Mouse (Mus musculus): Measurements from ENCODE around the gene Nppa. TPM values are rescaled to one million over a fixed set of nuclear protein-coding genes. Genes with fewer than 3 reads are reported as not detected.
A peak's percentile ranks its signal among the peaks of the same experiment; 100 is the strongest.
"Not testable (repeated sequence)": the region's sequence is repeated elsewhere in the genome, so short reads cannot be mapped to it uniquely, and the experiment has no call there.

Nppa gene
- polyA plus RNA-seq, 1 experiment from 2014 or later, result 2.3 TPM

DNA sequence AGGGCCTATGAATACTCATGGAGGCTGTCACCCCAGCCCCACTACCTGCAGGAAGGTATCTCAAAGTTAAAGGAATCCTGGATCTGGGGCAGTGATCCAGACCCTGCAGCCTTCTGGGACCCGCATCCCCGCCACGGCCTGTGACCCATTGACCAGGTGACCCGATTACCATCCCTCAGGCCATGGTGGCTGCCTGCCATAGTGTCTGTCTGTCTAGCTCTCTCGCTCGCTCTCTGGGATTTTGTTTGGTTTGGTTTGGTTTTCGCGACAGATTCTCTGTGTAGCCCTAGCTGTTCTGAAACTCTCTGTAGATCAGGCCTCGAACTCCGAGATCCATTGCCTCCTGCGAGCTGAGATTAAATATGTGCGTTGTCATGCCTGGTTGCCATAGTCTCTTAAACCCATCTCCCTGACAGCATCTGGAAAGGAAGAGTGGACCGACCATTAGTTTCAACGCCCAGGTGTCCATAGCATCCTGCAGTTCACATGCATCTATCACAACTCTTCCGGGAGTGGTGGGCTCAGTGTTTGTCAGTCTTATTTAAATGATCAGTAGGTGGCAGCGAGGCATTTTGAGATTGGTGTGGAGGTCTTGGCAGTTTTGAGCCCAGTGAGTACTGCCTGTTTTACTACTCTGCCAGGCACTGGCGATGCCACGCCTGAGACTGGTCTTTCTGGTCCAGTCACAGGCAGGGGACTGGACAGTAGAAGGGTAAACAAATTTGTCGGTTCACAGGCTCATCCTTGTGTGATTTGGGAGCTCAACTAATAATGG lies 38.9 kb downstream of the Nppa start:
- H3K4me3 ChIP-seq (ENCODE audit: low read depth, low read length), result peak overlapping the region; percentile 78
- 18% methylated on average over 19 of the region's 19 CpGs for WGBS
- peak overlapping the region; percentile 31; the same call in 1 of the 2 replicates for H3K9ac ChIP-seq (replicated peaks; ENCODE audit: low read depth, low read length)
- H3K4me1 ChIP-seq (ENCODE audit: control insufficient read depth, insufficient read depth, low read length), result peaks cover 34% of the 10 kb centered on the region
- H3K9me3 ChIP-seq (ENCODE audit: control insufficient read depth, low read depth, low read length), result no peaks in the 10 kb centered on the region
- no peaks in the 10 kb centered on the region for H3K27me3 ChIP-seq (ENCODE audit: control insufficient read depth, insufficient read depth, low read length)
- ATAC-seq (ENCODE audit: insufficient number of reproducible peaks, insufficient read depth, low FRiP score, low read depth), result no peak
- H3K4me2 ChIP-seq (replicated peaks; ENCODE audit: low read depth, low read length), result peak overlapping the region; percentile 64
- peaks cover 6% of the 10 kb centered on the region for H3K36me3 ChIP-seq (ENCODE audit: control insufficient read depth, insufficient read depth, low read length)
- H3K27ac ChIP-seq (ENCODE audit: low read length), result peak overlapping the region; percentile 29; the same call in 1 of the 2 replicates

- WGBS, result 68% methylated on average over 15 of the region's 15 CpGs
- peaks cover 34% of the 10 kb centered on the region for H3K4me1 ChIP-seq (ENCODE audit: control insufficient read depth, insufficient read depth, low read length)
Measured at GRCm38 (mm10) chr4:148040029-148040830, 39.7 kb downstream of the Nppa start.

DNA sequence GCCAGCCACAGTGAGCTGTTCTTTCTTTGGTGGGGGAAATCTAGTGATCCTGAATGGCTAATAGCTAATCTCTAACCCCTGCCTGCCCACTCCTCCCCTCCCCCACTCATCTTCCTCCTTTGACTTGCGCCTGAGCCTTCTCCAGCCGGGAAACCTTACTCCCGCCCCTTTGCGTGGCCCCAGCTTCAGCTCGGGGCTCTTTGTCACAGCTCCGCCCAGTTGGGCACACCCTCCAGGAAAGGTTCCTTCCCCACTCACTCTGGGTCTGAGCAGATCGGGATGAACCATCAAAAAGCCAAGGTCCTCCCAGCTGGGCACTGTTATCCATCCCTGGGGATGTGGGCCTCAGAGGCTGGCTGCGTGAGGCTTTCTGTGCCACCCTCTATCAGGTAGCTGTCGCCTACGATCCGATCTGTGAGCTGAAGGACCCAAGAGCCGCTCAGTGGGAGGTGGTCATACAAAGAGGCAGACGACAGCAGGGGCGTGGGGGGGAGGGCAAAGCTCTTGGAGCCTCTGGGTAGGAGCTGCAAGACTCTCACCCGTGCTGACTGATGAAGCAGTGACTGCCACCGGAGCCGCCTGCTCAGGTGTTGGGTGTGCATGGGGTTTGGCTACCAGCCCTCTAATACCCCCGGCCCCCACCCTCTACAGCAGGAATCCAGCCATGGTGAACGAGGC lies 40.5 kb downstream of the Nppa start:
- peaks cover 7% of the 10 kb centered on the region for H3K36me3 ChIP-seq (ENCODE audit: control insufficient read depth, insufficient read depth, low read length)
- peaks cover 34% of the 10 kb centered on the region for H3K4me1 ChIP-seq (ENCODE audit: control insufficient read depth, insufficient read depth, low read length)
- peak overlapping the region; percentile 81 for H3K27ac ChIP-seq (ENCODE audit: low read length)
- peak overlapping the region; percentile 39 for H3K4me3 ChIP-seq (ENCODE audit: low read depth, low read length)
- WGBS, result under 1% methylated on average over 19 of the region's 19 CpGs
- H3K27me3 ChIP-seq (ENCODE audit: control insufficient read depth, insufficient read depth, low read length), result no peaks in the 10 kb centered on the region
- H3K9me3 ChIP-seq (ENCODE audit: control insufficient read depth, low read depth, low read length), result no peaks in the 10 kb centered on the region
- H3K4me2 ChIP-seq (replicated peaks; ENCODE audit: low read depth, low read length), result peak overlapping the region; percentile 64
- ATAC-seq (ENCODE audit: insufficient number of reproducible peaks, insufficient read depth, low FRiP score, low read depth), result peak; percentile 35
- H3K9ac ChIP-seq (replicated peaks; ENCODE audit: low read depth, low read length), result peak overlapping the region; percentile 36

More at GRCm38 (mm10) chr4:148040029-148040830, 39.7 kb downstream of the Nppa start:
- no peaks in the 10 kb centered on the region for H3K27me3 ChIP-seq (ENCODE audit: control insufficient read depth, insufficient read depth, low read length)
- peak overlapping the region; percentile 81; the same call in 1 of the 2 replicates for H3K27ac ChIP-seq (ENCODE audit: low read length)
- H3K9ac ChIP-seq (replicated peaks; ENCODE audit: low read depth, low read length), result no peak overlapping the region
- no peak for ATAC-seq (ENCODE audit: insufficient number of reproducible peaks, insufficient read depth, low FRiP score, low read depth)
- H3K4me2 ChIP-seq (replicated peaks; ENCODE audit: low read depth, low read length), result peak overlapping the region; percentile 64
- H3K36me3 ChIP-seq (ENCODE audit: control insufficient read depth, insufficient read depth, low read length), result peaks cover 7% of the 10 kb centered on the region
- peak overlapping the region; percentile 39 for H3K4me3 ChIP-seq (ENCODE audit: low read depth, low read length)
- no peaks in the 10 kb centered on the region for H3K9me3 ChIP-seq (ENCODE audit: control insufficient read depth, low read depth, low read length)

DNA sequence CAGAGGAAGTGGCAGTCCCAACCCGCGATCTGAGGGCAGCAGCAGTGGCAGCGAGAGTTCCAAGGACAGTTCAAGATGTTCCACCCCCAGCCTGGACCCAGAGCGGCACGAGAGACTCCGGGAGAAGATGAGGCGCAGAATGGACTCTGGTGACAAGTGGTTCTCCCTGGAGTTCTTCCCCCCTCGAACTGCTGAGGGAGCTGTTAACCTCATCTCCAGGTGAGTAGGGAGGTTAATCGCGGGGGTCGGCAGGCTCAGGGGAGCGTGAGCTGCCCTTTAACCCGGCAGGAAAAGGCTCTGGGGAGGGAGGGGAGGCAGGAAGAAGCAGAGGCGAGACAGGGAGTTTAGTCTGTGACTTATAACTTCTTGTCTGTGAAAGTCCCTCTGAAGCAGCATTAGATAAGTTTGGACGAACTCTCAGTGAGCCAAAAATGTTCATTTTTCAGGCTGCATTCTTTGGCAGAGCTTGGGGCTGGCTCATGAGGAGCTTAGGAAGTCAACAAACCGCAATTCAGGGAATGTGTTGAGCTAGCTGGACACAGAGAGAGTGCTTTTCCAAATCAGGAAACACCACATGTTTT lies 41.2 kb downstream of the Nppa start:
- Histone ChIP-seq H3K36me3 (ENCODE audit: control insufficient read depth, insufficient read depth, low read length) (peaks cover 7% of the 10 kb centered on the region), H3K27me3 (ENCODE audit: control insufficient read depth, insufficient read depth, low read length) (no peaks in the 10 kb centered on the region), H3K4me3 (ENCODE audit: low read depth, low read length) (peak overlapping the region; percentile 39), H3K27ac (ENCODE audit: low read length) (peak overlapping the region; percentile 81), H3K4me2 (replicated peaks; ENCODE audit: low read depth, low read length) (peak overlapping the region; percentile 64), H3K9ac (replicated peaks; ENCODE audit: low read depth, low read length) (peak overlapping the region; percentile 36), H3K9me3 (ENCODE audit: control insufficient read depth, low read depth, low read length) (no peaks in the 10 kb centered on the region), H3K4me1 (ENCODE audit: control insufficient read depth, insufficient read depth, low read length) (peaks cover 34% of the 10 kb centered on the region)
- ATAC-seq (ENCODE audit: insufficient number of reproducible peaks, insufficient read depth, low FRiP score, low read depth), result no peak
- WGBS, result 2% methylated on average over 16 of the region's 16 CpGs

GRCm38 (mm10) chr4:148043327-148043726 lies 42.8 kb downstream of the Nppa start:
- H3K4me3 ChIP-seq (ENCODE audit: low read depth, low read length); ATAC-seq (ENCODE audit: insufficient number of reproducible peaks, insufficient read depth, low FRiP score, low read depth); H3K9ac ChIP-seq (replicated peaks; ENCODE audit: low read depth, low read length); H3K4me2 ChIP-seq (replicated peaks; ENCODE audit: low read depth, low read length); H3K9me3 ChIP-seq (ENCODE audit: control insufficient read depth, low read depth, low read length); H3K27me3 ChIP-seq (ENCODE audit: control insufficient read depth, insufficient read depth, low read length); H3K27ac ChIP-seq (ENCODE audit: low read length): not testable (repeated sequence)
- 83% methylated on average over 6 of the region's 8 CpGs for WGBS
- peaks cover 17% of the 10 kb centered on the region for H3K36me3 ChIP-seq (ENCODE audit: control insufficient read depth, insufficient read depth, low read length)
- peaks cover 25% of the 10 kb centered on the region for H3K4me1 ChIP-seq (ENCODE audit: control insufficient read depth, insufficient read depth, low read length)

GRCm38 (mm10) chr4:148044113-148044512 lies 43.6 kb downstream of the Nppa start:
- 94% methylated on average over 2 of the region's 2 CpGs for WGBS
- no peak overlapping the region for H3K4me3 ChIP-seq (ENCODE audit: low read depth, low read length)
- no peaks in the 10 kb centered on the region for H3K27me3 ChIP-seq (ENCODE audit: control insufficient read depth, insufficient read depth, low read length)
- H3K4me1 ChIP-seq (ENCODE audit: control insufficient read depth, insufficient read depth, low read length), result peaks cover 25% of the 10 kb centered on the region
- no peak overlapping the region for H3K9ac ChIP-seq (replicated peaks; ENCODE audit: low read depth, low read length)
- no peak for ATAC-seq (ENCODE audit: insufficient number of reproducible peaks, insufficient read depth, low FRiP score, low read depth)
- peaks cover 18% of the 10 kb centered on the region for H3K36me3 ChIP-seq (ENCODE audit: control insufficient read depth, insufficient read depth, low read length)
- no peak overlapping the region for H3K27ac ChIP-seq (ENCODE audit: low read length)
- no peak overlapping the region for H3K4me2 ChIP-seq (replicated peaks; ENCODE audit: low read depth, low read length)
- H3K9me3 ChIP-seq (ENCODE audit: control insufficient read depth, low read depth, low read length), result no peaks in the 10 kb centered on the region

GRCm38 (mm10) chr4:148046450-148047031 lies 46.0 kb downstream of the Nppa start:
- Histone ChIP-seq H3K4me1 (ENCODE audit: control insufficient read depth, insufficient read depth, low read length) (peaks cover 7% of the 10 kb centered on the region; the same call in 1 of the 2 replicates), H3K27me3 (ENCODE audit: control insufficient read depth, insufficient read depth, low read length) (no peaks in the 10 kb centered on the region), H3K9ac (replicated peaks; ENCODE audit: low read depth, low read length) (no peak overlapping the region), H3K27ac (ENCODE audit: low read length) (no peak overlapping the region), H3K9me3 (ENCODE audit: control insufficient read depth, low read depth, low read length) (no peaks in the 10 kb centered on the region), H3K4me3 (ENCODE audit: low read depth, low read length) (no peak overlapping the region), H3K36me3 (ENCODE audit: control insufficient read depth, insufficient read depth, low read length) (peaks cover 30% of the 10 kb centered on the region), H3K4me2 (replicated peaks; ENCODE audit: low read depth, low read length) (no peak overlapping the region)
- ATAC-seq (ENCODE audit: insufficient number of reproducible peaks, insufficient read depth, low FRiP score, low read depth), result peak; percentile 40; the same call in 1 of the 2 replicates
- WGBS, result 64% methylated on average over 4 of the region's 4 CpGs

All from stomach, embryonic 14.5 days (tissue).